Mouse (Mus musculus): ENCODE results near the gene Dysf. TPM values are rescaled to one million over a fixed set of nuclear protein-coding genes. Genes with fewer than 3 reads are reported as not detected.

Gene Dysf
- total and polyA plus RNA-seq, 3 experiments: 51.1 to 100 (median 87.4) TPM

DNA sequence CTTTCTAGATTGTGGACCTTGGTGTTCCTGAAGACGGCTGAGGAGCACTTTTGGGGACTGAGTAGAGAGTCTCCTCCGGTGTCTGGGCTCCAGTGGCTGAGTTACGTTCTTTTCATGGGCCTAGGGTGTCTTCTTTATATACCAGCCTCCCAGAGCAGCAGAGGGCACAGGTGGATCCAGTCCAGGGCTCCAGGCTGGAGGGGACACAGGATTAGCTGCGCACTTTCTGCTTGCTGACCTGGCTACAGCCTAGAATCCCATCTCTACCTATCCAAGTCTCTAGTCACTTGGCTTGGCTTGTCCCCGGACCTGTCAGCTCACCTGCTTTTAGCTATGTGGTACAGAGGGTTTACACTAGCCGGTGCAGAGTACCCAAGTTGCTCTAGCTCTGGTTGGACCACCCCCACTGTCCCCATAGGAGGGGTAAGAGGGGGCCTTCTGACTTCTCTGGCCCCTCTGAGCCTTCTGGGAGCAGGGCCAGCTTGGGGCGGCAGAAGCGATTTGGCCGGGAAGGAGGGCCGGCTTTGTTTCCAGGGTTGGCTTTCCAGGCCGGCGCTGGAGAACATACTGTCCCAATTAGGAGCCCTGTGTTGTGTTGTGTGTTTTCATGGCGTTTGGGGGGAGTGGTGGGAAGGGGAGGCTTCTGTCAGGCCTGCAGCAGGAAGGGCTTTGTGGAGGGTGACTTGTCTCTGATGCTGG, 201.5 kb downstream of the Dysf start:
- no peak overlapping the region for H3K4me3 ChIP-seq
- peak overlapping the region; percentile 81 for H3K27ac ChIP-seq
- H3K79me2 ChIP-seq (replicated peaks; ENCODE audit: control insufficient read depth, insufficient read depth, low read length): no peaks in the 10 kb centered on the region
- DNase-seq: peak; percentile 68 to 76
- peak; percentile 73; the same call in 1 of the 2 replicates for TF ChIP-seq EP300 (IDR thresholded peaks at IDR 0.05; ENCODE audit: insufficient read depth, low read depth, low read length)
- TF ChIP-seq POLR2A (IDR thresholded peaks at IDR 0.05; ENCODE audit: insufficient read depth, low read depth, low read length): no peak
- TF ChIP-seq CTCF (IDR thresholded peaks at IDR 0.05): no peak
- intact Hi-C loops (cut with DNase I): no loop called here
- H3K27me3 ChIP-seq (ENCODE audit: control insufficient read depth, insufficient read depth, low read length): no peaks in the 10 kb centered on the region
- peak overlapping the region; percentile 37; the same call in 1 of the 2 replicates for H3K9ac ChIP-seq (ENCODE audit: low read depth, low read length)
- 57% methylated on average over 13 of the region's 13 CpGs for WGBS
- no peaks in the 10 kb centered on the region for H3K36me3 ChIP-seq (ENCODE audit: control insufficient read depth, insufficient read depth, low read length)
- H3K4me1 ChIP-seq (ENCODE audit: control insufficient read depth, insufficient read depth, low read length): peaks cover 15% of the 10 kb centered on the region

DNA sequence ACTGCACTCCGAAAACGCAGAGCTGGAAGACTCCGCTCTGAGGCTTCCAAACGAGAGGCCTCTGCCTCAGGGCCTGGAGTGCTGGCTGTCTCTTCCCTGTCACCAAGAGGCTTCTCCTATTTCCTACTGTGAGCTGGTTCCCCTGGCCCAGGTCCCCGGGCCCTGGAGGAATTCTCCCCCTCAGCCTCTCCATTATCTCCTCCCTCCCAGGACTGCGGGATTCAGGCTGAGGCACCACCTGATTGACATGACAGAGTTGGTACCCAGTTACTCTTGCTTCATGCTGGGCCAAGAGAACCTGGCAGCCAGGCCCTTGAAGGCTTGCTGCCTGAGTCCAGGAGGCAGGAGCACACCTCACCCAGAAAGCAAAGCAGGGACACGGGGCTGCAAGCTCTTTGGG, 203.1 kb downstream of the Dysf start:
- Histone ChIP-seq H3K27me3 (ENCODE audit: control insufficient read depth, insufficient read depth, low read length) (no peaks in the 10 kb centered on the region), H3K4me3 (no peak overlapping the region), H3K79me2 (replicated peaks; ENCODE audit: control insufficient read depth, insufficient read depth, low read length) (no peaks in the 10 kb centered on the region), H3K36me3 (ENCODE audit: control insufficient read depth, insufficient read depth, low read length) (no peaks in the 10 kb centered on the region), H3K4me1 (ENCODE audit: control insufficient read depth, insufficient read depth, low read length) (peaks cover 15% of the 10 kb centered on the region), H3K9ac (ENCODE audit: low read depth, low read length) (no peak overlapping the region; the same call in 1 of the 2 replicates), H3K27ac (peak overlapping the region; percentile 81)
- 59% methylated on average over 7 of the region's 7 CpGs for WGBS
- intact Hi-C loops (cut with DNase I): no loop called here
- DNase-seq: peak in 1 of 2 experiments; percentile 30
- no peak for TF ChIP-seq POLR2A (IDR thresholded peaks at IDR 0.05; ENCODE audit: insufficient read depth, low read depth, low read length)
- no peak for TF ChIP-seq EP300 (IDR thresholded peaks at IDR 0.05; ENCODE audit: insufficient read depth, low read depth, low read length)
- no peak for TF ChIP-seq CTCF (IDR thresholded peaks at IDR 0.05)

DNA sequence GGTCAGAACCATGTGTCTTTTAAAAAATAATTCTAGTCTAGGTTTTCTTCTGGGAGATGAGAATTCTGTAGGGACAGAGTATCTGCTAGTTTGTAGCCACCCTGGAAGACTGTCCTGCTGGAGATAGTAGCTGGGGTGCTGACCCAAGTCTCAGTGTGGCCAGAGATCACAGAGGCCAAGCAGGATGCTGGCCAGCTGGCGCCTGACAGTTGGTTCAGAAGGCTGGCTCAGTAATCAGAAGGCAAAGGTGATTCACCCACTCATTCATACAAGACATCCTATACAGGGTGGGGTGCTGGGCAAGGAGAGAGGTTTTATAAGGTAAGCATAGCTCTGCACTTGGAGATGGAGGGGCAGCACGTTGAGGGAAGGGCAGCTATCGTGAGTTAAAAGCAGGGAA, 204.7 kb downstream of the Dysf start:
- Histone ChIP-seq H3K79me2 (replicated peaks; ENCODE audit: control insufficient read depth, insufficient read depth, low read length) (no peaks in the 10 kb centered on the region), H3K4me1 (ENCODE audit: control insufficient read depth, insufficient read depth, low read length) (peaks cover 15% of the 10 kb centered on the region), H3K4me3 (no peak overlapping the region), H3K9ac (ENCODE audit: low read depth, low read length) (no peak overlapping the region), H3K27ac (peak overlapping the region; percentile 41), H3K36me3 (ENCODE audit: control insufficient read depth, insufficient read depth, low read length) (no peaks in the 10 kb centered on the region), H3K27me3 (ENCODE audit: control insufficient read depth, insufficient read depth, low read length) (no peaks in the 10 kb centered on the region)
- intact Hi-C loops (cut with DNase I): no loop called here
- WGBS: 32% methylated on average over 3 of the region's 3 CpGs
- peak in 1 of 2 experiments; percentile 55 for DNase-seq
- TF ChIP-seq CTCF (IDR thresholded peaks at IDR 0.05) (no peak), POLR2A (IDR thresholded peaks at IDR 0.05; ENCODE audit: insufficient read depth, low read depth, low read length) (no peak), EP300 (IDR thresholded peaks at IDR 0.05; ENCODE audit: insufficient read depth, low read depth, low read length) (no peak)

DNA sequence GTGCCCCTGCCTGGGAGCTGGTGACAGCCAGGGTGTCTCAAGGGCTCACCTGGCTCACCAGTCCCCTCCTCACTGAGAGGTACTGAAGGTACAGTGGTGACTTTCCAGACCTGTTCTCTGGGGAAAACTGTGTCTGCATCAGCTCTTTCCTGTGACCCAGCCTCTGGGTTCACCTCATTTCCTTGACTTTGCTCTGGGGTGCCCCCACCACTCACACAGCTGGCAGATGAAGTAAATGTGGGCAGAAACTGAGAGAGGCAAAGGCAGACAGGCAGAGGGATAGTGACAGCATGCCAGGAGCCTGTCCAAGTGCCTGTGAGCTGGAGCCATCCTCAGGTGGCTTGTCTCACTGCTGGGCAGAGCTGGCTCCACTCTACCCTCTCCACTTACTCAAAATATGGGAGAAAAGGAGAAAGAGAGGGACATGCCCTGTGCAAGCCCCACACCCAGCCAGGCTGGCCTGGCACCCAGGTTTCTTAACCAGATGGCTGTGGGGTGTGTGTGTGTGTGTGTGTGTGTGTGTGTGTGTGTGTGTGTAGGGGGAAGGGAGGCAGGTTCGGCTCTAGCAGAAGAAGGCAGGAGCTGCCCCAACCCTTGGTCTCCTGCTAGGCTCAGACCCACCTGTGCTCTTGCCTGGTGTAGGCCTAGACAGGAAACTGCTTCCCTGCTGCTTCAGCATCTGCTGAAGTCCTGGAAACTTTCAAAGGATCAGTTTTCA, 209.0 kb downstream of the Dysf start:
- no peak for DNase-seq
- no peaks in the 10 kb centered on the region for H3K27me3 ChIP-seq (ENCODE audit: control insufficient read depth, insufficient read depth, low read length)
- peaks cover 4% of the 10 kb centered on the region for H3K4me1 ChIP-seq (ENCODE audit: control insufficient read depth, insufficient read depth, low read length)
- no peaks in the 10 kb centered on the region for H3K36me3 ChIP-seq (ENCODE audit: control insufficient read depth, insufficient read depth, low read length)
- no peak overlapping the region for H3K27ac ChIP-seq
- 40% methylated on average over 1 of the region's 1 CpGs for WGBS
- intact Hi-C loops (cut with DNase I): no loop called here
- no peak overlapping the region for H3K9ac ChIP-seq (ENCODE audit: low read depth, low read length)
- TF ChIP-seq EP300 (IDR thresholded peaks at IDR 0.05; ENCODE audit: insufficient read depth, low read depth, low read length) (no peak), POLR2A (IDR thresholded peaks at IDR 0.05; ENCODE audit: insufficient read depth, low read depth, low read length) (no peak), CTCF (IDR thresholded peaks at IDR 0.05) (no peak)
- no peaks in the 10 kb centered on the region for H3K79me2 ChIP-seq (replicated peaks; ENCODE audit: control insufficient read depth, insufficient read depth, low read length)
- H3K4me3 ChIP-seq: no peak overlapping the region

DNA sequence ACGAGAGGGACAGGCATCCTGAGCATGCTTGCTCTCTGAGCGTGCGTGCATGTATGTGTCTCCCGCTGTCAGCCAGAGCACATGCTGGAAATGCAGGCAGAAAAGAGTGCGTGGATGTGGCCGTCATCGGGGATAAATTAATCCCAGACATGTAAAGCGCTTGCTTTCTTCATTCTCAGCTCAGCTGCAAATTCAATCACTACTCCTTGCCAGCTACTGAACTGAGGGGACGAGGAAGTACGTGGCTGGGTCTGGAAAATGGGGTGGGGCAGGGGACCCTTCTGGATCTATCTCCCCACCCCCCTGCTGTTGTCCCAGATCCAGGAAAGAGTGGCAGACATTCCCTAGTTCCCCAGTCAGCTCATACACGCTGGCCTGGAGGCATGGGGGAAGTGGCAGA, 210.7 kb downstream of the Dysf start:
- WGBS: 50% methylated on average over 11 of the region's 11 CpGs
- TF ChIP-seq POLR2A (IDR thresholded peaks at IDR 0.05; ENCODE audit: insufficient read depth, low read depth, low read length) (no peak), CTCF (IDR thresholded peaks at IDR 0.05) (no peak), EP300 (IDR thresholded peaks at IDR 0.05; ENCODE audit: insufficient read depth, low read depth, low read length) (no peak)
- no peaks in the 10 kb centered on the region for H3K79me2 ChIP-seq (replicated peaks; ENCODE audit: control insufficient read depth, insufficient read depth, low read length)
- DNase-seq: no peak
- H3K27me3 ChIP-seq (ENCODE audit: control insufficient read depth, insufficient read depth, low read length): no peaks in the 10 kb centered on the region
- no peak overlapping the region for H3K4me3 ChIP-seq
- intact Hi-C loops (cut with DNase I): no loop called here
- peaks cover 2% of the 10 kb centered on the region for H3K4me1 ChIP-seq (ENCODE audit: control insufficient read depth, insufficient read depth, low read length)
- H3K27ac ChIP-seq: no peak overlapping the region
- H3K36me3 ChIP-seq (ENCODE audit: control insufficient read depth, insufficient read depth, low read length): no peaks in the 10 kb centered on the region
- no peak overlapping the region for H3K9ac ChIP-seq (ENCODE audit: low read depth, low read length)

DNA sequence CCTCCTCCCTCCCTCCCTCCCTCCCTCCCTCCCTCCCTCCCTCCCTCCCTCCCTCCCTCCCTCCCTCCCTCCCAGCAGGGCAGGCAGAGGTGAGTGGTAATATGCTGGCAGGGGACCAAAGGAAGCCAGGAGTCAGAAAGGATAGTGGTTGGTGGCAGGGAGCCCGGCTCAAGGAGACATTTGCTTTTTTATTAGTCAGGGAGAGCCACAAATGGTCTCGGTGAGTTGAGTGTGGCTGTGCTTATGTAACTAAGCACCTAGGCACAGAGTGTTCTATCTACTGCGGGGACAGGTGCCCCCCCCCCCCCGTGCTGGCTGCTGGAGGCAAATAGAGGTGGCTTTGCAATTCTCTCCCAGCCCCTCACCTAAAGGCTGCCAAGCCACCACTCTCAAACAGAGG, 216.5 kb downstream of the Dysf start:
- Histone ChIP-seq H3K79me2 (replicated peaks; ENCODE audit: control insufficient read depth, insufficient read depth, low read length) (no peaks in the 10 kb centered on the region), H3K9ac (ENCODE audit: low read depth, low read length) (peak overlapping the region; percentile 63), H3K27ac (peak overlapping the region; percentile 90), H3K4me3 (no peak overlapping the region), H3K36me3 (ENCODE audit: control insufficient read depth, insufficient read depth, low read length) (no peaks in the 10 kb centered on the region), H3K4me1 (ENCODE audit: control insufficient read depth, insufficient read depth, low read length) (peaks cover 12% of the 10 kb centered on the region), H3K27me3 (ENCODE audit: control insufficient read depth, insufficient read depth, low read length) (no peaks in the 10 kb centered on the region)
- intact Hi-C loops (cut with DNase I): loop anchor here (5.0 kb wide), 1 partner anchor 68 kb away; no protein-coding TSS in a partner anchor
- 11% methylated on average over 4 of the region's 4 CpGs for WGBS
- peak in 1 of 2 experiments; percentile 81 for DNase-seq
- no peak for TF ChIP-seq CTCF (IDR thresholded peaks at IDR 0.05)
- TF ChIP-seq EP300 (IDR thresholded peaks at IDR 0.05; ENCODE audit: insufficient read depth, low read depth, low read length): peak; percentile 55
- TF ChIP-seq POLR2A (IDR thresholded peaks at IDR 0.05; ENCODE audit: insufficient read depth, low read depth, low read length): no peak

All from heart, adult 2 months (tissue).